Comparison of ENCODE assay signal across 9 mouse cellular contexts in the genomic region with DNA sequence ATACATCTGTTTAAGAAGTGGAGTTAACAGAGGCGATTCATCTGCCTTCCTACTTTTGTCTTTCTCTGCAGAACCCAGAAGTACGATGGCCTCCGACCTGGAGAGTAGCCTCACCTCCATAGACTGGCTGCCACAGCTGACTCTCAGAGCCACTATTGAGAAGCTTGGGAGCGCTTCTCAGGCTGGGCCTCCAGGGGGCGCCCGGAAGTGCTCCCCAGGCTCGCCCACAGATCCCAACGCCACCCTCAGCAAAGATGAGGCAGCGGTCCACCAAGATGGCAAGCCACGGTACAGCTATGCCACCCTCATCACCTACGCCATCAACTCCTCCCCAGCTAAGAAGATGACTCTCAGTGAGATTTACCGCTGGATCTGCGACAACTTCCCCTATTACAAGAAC. TPM values are rescaled to one million over a fixed set of nuclear protein-coding genes. Genes with fewer than 3 reads are reported as not detected.
DNase-seq lines count a peak whose midpoint lies in the region; ATAC-seq lines count a peak whose summit lies in the region.
"Had no signal": no experiment of that assay in that cellular context is flagged by ENCODE, and none has a peak within 500 bp of the region (broad histone marks: within the 10 kb centered on the region; RNA-seq: fewer than 3 reads in every experiment).

No protein-coding gene starts in this region.

- no peak overlapping the region for H3K27ac ChIP-seq in midbrain, embryonic 11.5 days (ENCODE audit: low read depth, low read length)
- no peak overlapping the region for H3K27ac ChIP-seq in midbrain, embryonic 13.5 days
- H3K27ac ChIP-seq in embryonic facial prominence, embryonic 10.5 days (replicated peaks), result no peak overlapping the region
- H3K27ac ChIP-seq: liver, embryonic 15.5 days had no signal

- no peak overlapping the region for H3K4me3 ChIP-seq in midbrain, embryonic 11.5 days (ENCODE audit: low read depth, low read length)
- H3K4me3 ChIP-seq in midbrain, embryonic 13.5 days (replicated peaks), result no peak overlapping the region
- no peak overlapping the region for H3K4me3 ChIP-seq in embryonic facial prominence, embryonic 10.5 days
- H3K4me3 ChIP-seq: liver, embryonic 15.5 days had no signal

- H3K36me3 ChIP-seq in midbrain, embryonic 11.5 days (ENCODE audit: control insufficient read depth, insufficient read depth, low read length), result peaks cover 1% of the 10 kb centered on the region; the same call in 1 of the 2 replicates
- H3K36me3 ChIP-seq in midbrain, embryonic 13.5 days, result peaks cover 39% of the 10 kb centered on the region
- peaks cover 30% of the 10 kb centered on the region for H3K36me3 ChIP-seq in embryonic facial prominence, embryonic 10.5 days (replicated peaks)

- ATAC-seq in midbrain, embryonic 11.5 days (ENCODE audit: low FRiP score), result peak; percentile 33; the same call in 1 of the 2 replicates
- no peak for ATAC-seq in midbrain, embryonic 13.5 days
- ATAC-seq in activated CD4-positive, CD25-positive, alpha-beta regulatory T cell, adult 4 months, result no peak

- WGBS in midbrain, embryonic 11.5 days, result 44% methylated on average over 13 of the region's 13 CpGs
- 45% methylated on average over 13 of the region's 13 CpGs for WGBS in midbrain, embryonic 13.5 days
- 40% methylated on average over 13 of the region's 13 CpGs for WGBS in embryonic facial prominence, embryonic 10.5 days

- no peak overlapping the region for H3K4me2 ChIP-seq in midbrain, embryonic 11.5 days
- no peak overlapping the region for H3K4me2 ChIP-seq in midbrain, embryonic 13.5 days (replicated peaks)
- H3K4me2 ChIP-seq: liver, embryonic 15.5 days had no signal

- DNase-seq in embryo, embryonic 11 days, result peak; percentile 60
- DNase-seq in embryo, embryonic 10 days (ENCODE audit: low spot score), result no peak
- no peak for DNase-seq in midbrain, embryonic 11.5 days (ENCODE audit: low spot score, missing footprints)
- DNase-seq in embryonic facial prominence, embryonic 10.5 days (ENCODE audit: low spot score), result peak; percentile 55
- peak; percentile 45 for DNase-seq in lung, postnatal 36 days
- DNase-seq in Muller cell, postnatal 12 days (ENCODE audit: inconsistent ontology term), result no peak

- H3K27me3 ChIP-seq in midbrain, embryonic 11.5 days (ENCODE audit: control insufficient read depth, insufficient read depth, low read length), result no peaks in the 10 kb centered on the region
- H3K27me3 ChIP-seq in midbrain, embryonic 13.5 days, result no peaks in the 10 kb centered on the region
- peaks cover 8% of the 10 kb centered on the region; the same call in 1 of the 2 replicates for H3K27me3 ChIP-seq in embryonic facial prominence, embryonic 10.5 days (replicated peaks; ENCODE audit: low read depth, poor library complexity, severe bottlenecking)
- H3K27me3 ChIP-seq: liver, embryonic 15.5 days had no signal

- peaks cover 9% of the 10 kb centered on the region; the same call in 1 of the 2 replicates for H3K4me1 ChIP-seq in midbrain, embryonic 11.5 days (ENCODE audit: control insufficient read depth, insufficient read depth, low read length)
- H3K4me1 ChIP-seq in midbrain, embryonic 13.5 days (replicated peaks), result peaks cover 15% of the 10 kb centered on the region
- H3K4me1 ChIP-seq in embryonic facial prominence, embryonic 10.5 days, result peaks cover 20% of the 10 kb centered on the region

- H3K9ac ChIP-seq in midbrain, embryonic 11.5 days (ENCODE audit: low read length), result no peak overlapping the region
- no peak overlapping the region for H3K9ac ChIP-seq in midbrain, embryonic 13.5 days (replicated peaks)
- H3K9ac ChIP-seq: liver, embryonic 15.5 days had no signal

- no peaks in the 10 kb centered on the region for H3K9me3 ChIP-seq in midbrain, embryonic 11.5 days (ENCODE audit: control insufficient read depth, low read length)
- no peaks in the 10 kb centered on the region for H3K9me3 ChIP-seq in midbrain, embryonic 13.5 days
- H3K9me3 ChIP-seq in embryonic facial prominence, embryonic 10.5 days, result no peaks in the 10 kb centered on the region
- H3K9me3 ChIP-seq: liver, embryonic 15.5 days had no signal

RNA-seq across cellular contexts. Expression of a gene that starts 8.4 kb away (rescaled TPM):
- 3.0 and 3.6 TPM in 2 replicates for polyA plus RNA-seq in midbrain, embryonic 11.5 days (2014; fragmentation: Nextera tagmentation; extraction: Ambion mirVana)
- polyA plus RNA-seq in midbrain, embryonic 13.5 days (2015; fragmentation: Nextera tagmentation; extraction: Ambion mirVana), result 4.9 and 6.2 TPM in 2 replicates
- polyA plus RNA-seq in embryonic facial prominence, embryonic 10.5 days (2016; fragmentation: Nextera tagmentation; extraction: Ambion mirVana), result 2.9 and 3.0 TPM in 2 replicates
- polyA plus RNA-seq in activated CD4-positive, CD25-positive, alpha-beta regulatory T cell, adult 4 months (2017; shearing (Covaris generic)), result 1 to 10 TPM; 6.6 to 8.7 TPM

RNA-seq across cellular contexts. Expression of a gene that starts 26.6 kb away (rescaled TPM):
- polyA plus RNA-seq in midbrain, embryonic 11.5 days (2014; fragmentation: Nextera tagmentation; extraction: Ambion mirVana), result 24.4 and 25.5 TPM in 2 replicates
- 15.9 TPM in 2 replicates for polyA plus RNA-seq in midbrain, embryonic 13.5 days (2015; fragmentation: Nextera tagmentation; extraction: Ambion mirVana)
- 55.4 and 68.4 TPM in 2 replicates for polyA plus RNA-seq in embryonic facial prominence, embryonic 10.5 days (2016; fragmentation: Nextera tagmentation; extraction: Ambion mirVana)
- 10 to 100 TPM; 64.2 to 69.4 TPM for polyA plus RNA-seq in activated CD4-positive, CD25-positive, alpha-beta regulatory T cell, adult 4 months (2017; shearing (Covaris generic))

RNA-seq across cellular contexts. Expression of a gene that starts 27.9 kb away (rescaled TPM):
- polyA plus RNA-seq in midbrain, embryonic 11.5 days (2014; fragmentation: Nextera tagmentation; extraction: Ambion mirVana), result 2.0 and 2.4 TPM in 2 replicates
- 1.0 and 1.7 TPM in 2 replicates for polyA plus RNA-seq in midbrain, embryonic 13.5 days (2015; fragmentation: Nextera tagmentation; extraction: Ambion mirVana)
- polyA plus RNA-seq in embryonic facial prominence, embryonic 10.5 days (2016; fragmentation: Nextera tagmentation; extraction: Ambion mirVana), result 1.1 and 1.5 TPM in 2 replicates
- under 1 TPM in 1 of 2 experiments, not detected in 1; 0.60 TPM for polyA plus RNA-seq in activated CD4-positive, CD25-positive, alpha-beta regulatory T cell, adult 4 months (2017; shearing (Covaris generic))

RNA-seq across cellular contexts. Expression of a gene that starts 46.2 kb away (rescaled TPM):
- 64.1 and 71.5 TPM in 2 replicates for polyA plus RNA-seq in midbrain, embryonic 11.5 days (2014; fragmentation: Nextera tagmentation; extraction: Ambion mirVana)
- 107 and 113 TPM in 2 replicates for polyA plus RNA-seq in midbrain, embryonic 13.5 days (2015; fragmentation: Nextera tagmentation; extraction: Ambion mirVana)
- 54.8 and 58.2 TPM in 2 replicates for polyA plus RNA-seq in embryonic facial prominence, embryonic 10.5 days (2016; fragmentation: Nextera tagmentation; extraction: Ambion mirVana)
- 10 to 100 TPM; 32.2 to 44.6 TPM for polyA plus RNA-seq in activated CD4-positive, CD25-positive, alpha-beta regulatory T cell, adult 4 months (2017; shearing (Covaris generic))

Comparison
In these comparisons a context has a peak if more than half of its experiments do, and no peak if none do; other contexts are left out.
1. DNase-seq: peak in embryo, embryonic 11 days (single experiment), embryonic facial prominence, embryonic 10.5 days (single experiment) and lung, postnatal 36 days (single experiment); none in embryo, embryonic 10 days (single experiment), midbrain, embryonic 11.5 days (single experiment) and Muller cell, postnatal 12 days (single experiment).